Mouse (Mus musculus) forebrain, embryonic 14.5 days (tissue): ENCODE data around the gene Ccdc126. TPM values are rescaled to one million over a fixed set of nuclear protein-coding genes. Genes with fewer than 3 reads are reported as not detected.
"Not testable (repeated sequence)": the region's sequence is repeated elsewhere in the genome, so short reads cannot be mapped to it uniquely, and the experiment has no call there.

Experiments
- ATAC-seq: fragments of 200-750 bp; cut with Nextera tagmentation; 2 replicates; pipeline ENCODE4 v1.8.0; 2017; ENCODE audit warnings: mild to moderate bottlenecking, moderate library complexity
- DNase-seq: peaks from one replicate; pipeline ENCODE4 v3.0.0-alpha.2; 2015; ENCODE audit warnings: low spot score
- H3K27ac ChIP-seq: fragments of 300-500 bp; sonication (generic); 2 replicates; pipeline ENCODE4 v1.5.1; 2014; ENCODE audit warnings: low read depth, mild to moderate bottlenecking, control low read depth, low read length, moderate library complexity
- H3K27me3 ChIP-seq: fragments of 300-500 bp; sonication (generic); replicated peaks from 2 replicates; pipeline ENCODE4 v1.6.1; 2014; ENCODE audit warnings: low read length, control low read depth, mixed read lengths; ENCODE audit not compliant: control insufficient read depth, insufficient read depth
- H3K36me3 ChIP-seq: fragments of 300-500 bp; sonication (generic); 2 replicates; pipeline ENCODE4 v1.6.1; 2014; ENCODE audit warnings: low read length, control low read depth; ENCODE audit not compliant: control insufficient read depth, insufficient read depth
- H3K4me1 ChIP-seq: fragments of 300-500 bp; sonication (generic); 2 replicates; pipeline ENCODE4 v1.6.1; 2014; ENCODE audit warnings: antibody characterized with exemption, low read length, control low read depth; ENCODE audit not compliant: control insufficient read depth, insufficient read depth
- H3K4me2 ChIP-seq: fragments of 300-500 bp; sonication (generic); 2 replicates; pipeline ENCODE4 v1.6.1; 2014; ENCODE audit warnings: mild to moderate bottlenecking, control low read depth, low read length
- H3K4me3 ChIP-seq: fragments of 300-500 bp; sonication (generic); 2 replicates; pipeline ENCODE4 v1.5.1; 2014; ENCODE audit warnings: low read depth, low read length, control low read depth
- H3K9ac ChIP-seq: fragments of 300-500 bp; sonication (generic); 2 replicates; pipeline ENCODE4 v1.6.1; 2014; ENCODE audit warnings: mild to moderate bottlenecking, low read length, control low read depth, moderate library complexity
- H3K9me3 ChIP-seq: fragments of 300-500 bp; sonication (generic); replicated peaks from 2 replicates; pipeline ENCODE4 v1.6.1; 2016; ENCODE audit warnings: low read length, control low read depth, mixed read lengths; ENCODE audit not compliant: control insufficient read depth
- WGBS: fragments of 180-500 bp; shearing (Covaris S2); extraction: QIAGEN DNeasy Blood & Tissue Kit; methylation state at CpG from one replicate; pipeline ENCODE4 v1.1.7; 2014; 5-methylcytosine and 5-hydroxymethylcytosine counted together
- polyA plus RNA-seq: library from polyadenylated mRNA; unstranded; fragments of >200 nt; fragmentation: Nextera tagmentation; extraction: Ambion mirVana; gene quantifications from 2 replicates; pipeline ENCODE4 v1.2.1, GENCODE M21; 2014

The Ccdc126 gene
- polyA plus RNA-seq, 1 experiment from 2014 or later = 10.2 TPM

GRCm38 (mm10) chr6:49298286-49298685 is 20.8 kb upstream of the Ccdc126 start:
- H3K4me2 ChIP-seq = no peak overlapping the region
- no peak for DNase-seq

GRCm38 (mm10) chr6:49314821-49315220 is 4.3 kb upstream of the Ccdc126 start:
- not testable (repeated sequence) for H3K9ac ChIP-seq, ATAC-seq, H3K4me3 ChIP-seq, H3K27ac ChIP-seq, H3K4me2 ChIP-seq, H3K9me3 ChIP-seq, H3K27me3 ChIP-seq, H3K4me1 ChIP-seq, H3K36me3 ChIP-seq, DNase-seq
- WGBS = 61% methylated on average over 3 of the region's 3 CpGs

More at GRCm38 (mm10) chr6:49298286-49298685, 20.8 kb upstream of the Ccdc126 start:
- Histone ChIP-seq H3K9ac (no peak overlapping the region), H3K9me3 (no peaks in the 10 kb centered on the region), H3K27me3 (no peaks in the 10 kb centered on the region), H3K36me3 (no peaks in the 10 kb centered on the region), H3K4me1 (no peaks in the 10 kb centered on the region), H3K4me3 (no peak overlapping the region), H3K27ac (no peak overlapping the region)
- no peak for ATAC-seq

GRCm38 (mm10) chr6:49319595-49320315 is 681 bp downstream of the Ccdc126 start:
- DNase-seq = peak; percentile 65
- peak overlapping the region; percentile 82 for H3K9ac ChIP-seq
- peak; percentile 40 for ATAC-seq
- peak overlapping the region; percentile 72 for H3K4me3 ChIP-seq
- no peaks in the 10 kb centered on the region for H3K36me3 ChIP-seq
- no peaks in the 10 kb centered on the region for H3K27me3 ChIP-seq
- H3K4me2 ChIP-seq = peak overlapping the region; percentile 63
- H3K4me1 ChIP-seq = 0 out of 2 replicates have a peak, but pooled peaks cover 2% of the 10 kb centered on the region
- H3K27ac ChIP-seq = peak overlapping the region; percentile 78
- no peaks in the 10 kb centered on the region for H3K9me3 ChIP-seq
- WGBS = 14% methylated on average over 13 of the region's 13 CpGs

GRCm38 (mm10) chr6:49321341-49321740 is 2.3 kb downstream of the Ccdc126 start:
- Histone ChIP-seq H3K4me3 (no peak overlapping the region), H3K27me3 (no peaks in the 10 kb centered on the region), H3K4me2 (no peak overlapping the region), H3K9me3 (no peaks in the 10 kb centered on the region), H3K4me1 (0 out of 2 replicates have a peak, but pooled peaks cover 2% of the 10 kb centered on the region), H3K9ac (no peak overlapping the region), H3K27ac (no peak overlapping the region), H3K36me3 (no peaks in the 10 kb centered on the region)
- ATAC-seq (no peak), DNase-seq (no peak)
- WGBS = 89% methylated on average over 3 of the region's 3 CpGs

GRCm38 (mm10) chr6:49322056-49322455 is 3.0 kb downstream of the Ccdc126 start:
- DNase-seq = no peak
- Histone ChIP-seq H3K27me3 (no peaks in the 10 kb centered on the region), H3K36me3 (no peaks in the 10 kb centered on the region), H3K4me3 (no peak overlapping the region), H3K9ac (no peak overlapping the region), H3K9me3 (no peaks in the 10 kb centered on the region), H3K4me2 (no peak overlapping the region), H3K27ac (no peak overlapping the region), H3K4me1 (0 out of 2 replicates have a peak, but pooled peaks cover 2% of the 10 kb centered on the region)
- ATAC-seq = no peak

- Histone ChIP-seq H3K9me3 (no peaks in the 10 kb centered on the region), H3K4me2 (no peak overlapping the region), H3K36me3 (no peaks in the 10 kb centered on the region), H3K27ac (no peak overlapping the region), H3K27me3 (no peaks in the 10 kb centered on the region), H3K4me1 (0 out of 2 replicates have a peak, but pooled peaks cover 2% of the 10 kb centered on the region), H3K4me3 (no peak overlapping the region), H3K9ac (no peak overlapping the region)
- DNase-seq (no peak), ATAC-seq (no peak)
- 76% methylated on average over 2 of the region's 2 CpGs for WGBS
Observed at GRCm38 (mm10) chr6:49322986-49323385, 3.9 kb downstream of the Ccdc126 start.

- Histone ChIP-seq H3K27me3 (no peaks in the 10 kb centered on the region), H3K9ac (no peak overlapping the region), H3K4me3 (no peak overlapping the region), H3K27ac (no peak overlapping the region), H3K4me2 (no peak overlapping the region), H3K9me3 (no peaks in the 10 kb centered on the region), H3K36me3 (no peaks in the 10 kb centered on the region), H3K4me1 (0 out of 2 replicates have a peak, but pooled peaks cover 2% of the 10 kb centered on the region)
- DNase-seq (no peak), ATAC-seq (no peak)
- 62% methylated on average over 2 of the region's 2 CpGs for WGBS
Observed at GRCm38 (mm10) chr6:49324528-49324927, 5.5 kb downstream of the Ccdc126 start.

- Histone ChIP-seq H3K4me2 (no peak overlapping the region), H3K27ac (no peak overlapping the region), H3K9ac (no peak overlapping the region), H3K9me3 (no peaks in the 10 kb centered on the region), H3K4me1 (no peaks in the 10 kb centered on the region), H3K4me3 (no peak overlapping the region), H3K27me3 (no peaks in the 10 kb centered on the region), H3K36me3 (no peaks in the 10 kb centered on the region)
- WGBS = 83% methylated on average over 1 of the region's 1 CpGs
- DNase-seq (no peak), ATAC-seq (no peak)
Observed at GRCm38 (mm10) chr6:49325294-49325693, 6.2 kb downstream of the Ccdc126 start.

- no peak overlapping the region for H3K27ac ChIP-seq
- WGBS = 88% methylated on average over 3 of the region's 3 CpGs
- no peak overlapping the region for H3K4me2 ChIP-seq
- H3K9me3 ChIP-seq = no peaks in the 10 kb centered on the region
- no peak overlapping the region for H3K9ac ChIP-seq
- H3K27me3 ChIP-seq = no peaks in the 10 kb centered on the region
- H3K4me1 ChIP-seq = no peaks in the 10 kb centered on the region
- no peaks in the 10 kb centered on the region for H3K36me3 ChIP-seq
- DNase-seq = no peak
- no peak overlapping the region for H3K4me3 ChIP-seq
- ATAC-seq = no peak
Observed at GRCm38 (mm10) chr6:49326846-49327245, 7.8 kb downstream of the Ccdc126 start.
